Mouse (Mus musculus) spleen, postnatal 10 days (tissue): ENCODE data around the gene Adora1.

Experiments used
- DNase-seq, 2 experiments: peaks; one replicate each; pipeline ENCODE4 v3.0.0; 2021 to 2022; ENCODE audit warnings: low spot score in 2 of 2

Adora1 gene

GRCm38 (mm10) chr1:134194298-134195022 lies 40.8 kb downstream of the Adora1 start:
- no peak for DNase-seq

GRCm38 (mm10) chr1:134193674-134194197 lies 41.5 kb downstream of the Adora1 start:
- no peak for DNase-seq

GRCm38 (mm10) chr1:134193126-134193525 lies 42.1 kb downstream of the Adora1 start, which contains the start of gene Mybph:
Gene Mybph (plus strand): TSS chr1:134193448.
- no peak for DNase-seq

- no peak for DNase-seq
These were observed 43.2 kb downstream of the Adora1 start for GRCm38 (mm10) chr1:134192024-134192423.

- DNase-seq = no peak
These were observed 44.0 kb downstream of the Adora1 start for GRCm38 (mm10) chr1:134191192-134191591.

- DNase-seq = peak in 1 of 2 experiments; percentile 58
These were observed 46.1 kb downstream of the Adora1 start for GRCm38 (mm10) chr1:134188989-134189729.

- no peak for DNase-seq
These were observed 47.0 kb downstream of the Adora1 start for GRCm38 (mm10) chr1:134188217-134188616.

- no peak for DNase-seq
These were observed 51.1 kb downstream of the Adora1 start for GRCm38 (mm10) chr1:134184089-134184488.

- DNase-seq = no peak
These were observed 53.2 kb downstream of the Adora1 start, which contains the start of gene Chil1 for GRCm38 (mm10) chr1:134182025-134182424. Gene Chil1 (plus strand): TSS chr1:134182176.

GRCm38 (mm10) chr1:134177976-134178375 lies 57.3 kb downstream of the Adora1 start:
- no peak for DNase-seq

GRCm38 (mm10) chr1:134173081-134173480 lies 62.1 kb downstream of the Adora1 start:
- DNase-seq = no peak

- DNase-seq = no peak
These were observed 66.1 kb downstream of the Adora1 start for GRCm38 (mm10) chr1:134168985-134169697.

GRCm38 (mm10) chr1:134168567-134168966 lies 66.7 kb downstream of the Adora1 start:
- no peak for DNase-seq

- no peak for DNase-seq
These were observed 67.6 kb downstream of the Adora1 start for GRCm38 (mm10) chr1:134167416-134168305.

- no peak for DNase-seq
These were observed 68.7 kb downstream of the Adora1 start for GRCm38 (mm10) chr1:134166547-134166946.

GRCm38 (mm10) chr1:134164454-134164853 lies 70.8 kb downstream of the Adora1 start:
- DNase-seq = no peak

- DNase-seq = no peak
These were observed 71.8 kb downstream of the Adora1 start for GRCm38 (mm10) chr1:134163476-134163875.

- no peak for DNase-seq
These were observed 72.6 kb downstream of the Adora1 start for GRCm38 (mm10) chr1:134162510-134163225.

GRCm38 (mm10) chr1:134161399-134161798 lies 73.8 kb downstream of the Adora1 start:
- DNase-seq = no peak

GRCm38 (mm10) chr1:134160404-134160803 lies 74.8 kb downstream of the Adora1 start:
- DNase-seq = no peak
